Mouse (Mus musculus) T-cell, adult 2 months (primary cell): Measurements from ENCODE around the gene Thra.

ENCODE experiments used
- DNase-seq: peaks from one replicate; pipeline ENCODE4 v3.0.0; 2022; ENCODE audit warnings: low spot score

Thra gene

GRCm38 (mm10) chr11:98765421-98766309, 25.2 kb downstream of the Thra start:
- no peak for DNase-seq

- no peak for DNase-seq
These were observed 25.9 kb downstream of the Thra start for GRCm38 (mm10) chr11:98766346-98766745.

GRCm38 (mm10) chr11:98766816-98767215, 26.4 kb downstream of the Thra start:
- DNase-seq = no peak

GRCm38 (mm10) chr11:98767276-98767675, 26.8 kb downstream of the Thra start:
- DNase-seq = no peak

GRCm38 (mm10) chr11:98767713-98768112, 27.3 kb downstream of the Thra start:
- no peak for DNase-seq

- no peak for DNase-seq
These were observed 27.9 kb downstream of the Thra start for GRCm38 (mm10) chr11:98768127-98769006.

- DNase-seq = no peak
These were observed 28.8 kb downstream of the Thra start for GRCm38 (mm10) chr11:98769007-98769954.

GRCm38 (mm10) chr11:98770096-98770975, 29.9 kb downstream of the Thra start:
- DNase-seq = no peak

GRCm38 (mm10) chr11:98771131-98771530, 30.7 kb downstream of the Thra start:
- no peak for DNase-seq

GRCm38 (mm10) chr11:98771844-98772525, 31.5 kb downstream of the Thra start:
- no peak for DNase-seq

GRCm38 (mm10) chr11:98772667-98773171, 32.3 kb downstream of the Thra start:
- no peak for DNase-seq

- DNase-seq = peak; percentile 97
These were observed 33.3 kb downstream of the Thra start for GRCm38 (mm10) chr11:98773635-98774295.

- no peak for DNase-seq
These were observed 34.3 kb downstream of the Thra start, which contains the start of gene Nr1d1 for GRCm38 (mm10) chr11:98774582-98775347. TSS of gene Nr1d1 (minus strand) at chr11:98775333.

- peak; percentile 80 for DNase-seq
These were observed 35.1 kb downstream of the Thra start for GRCm38 (mm10) chr11:98775348-98776051.

GRCm38 (mm10) chr11:98776052-98776764, 35.8 kb downstream of the Thra start:
- no peak for DNase-seq

- no peak for DNase-seq
These were observed 36.6 kb downstream of the Thra start for GRCm38 (mm10) chr11:98776843-98777590.
